ENCODE assay signal across 8 mouse cellular contexts in the genomic region with DNA sequence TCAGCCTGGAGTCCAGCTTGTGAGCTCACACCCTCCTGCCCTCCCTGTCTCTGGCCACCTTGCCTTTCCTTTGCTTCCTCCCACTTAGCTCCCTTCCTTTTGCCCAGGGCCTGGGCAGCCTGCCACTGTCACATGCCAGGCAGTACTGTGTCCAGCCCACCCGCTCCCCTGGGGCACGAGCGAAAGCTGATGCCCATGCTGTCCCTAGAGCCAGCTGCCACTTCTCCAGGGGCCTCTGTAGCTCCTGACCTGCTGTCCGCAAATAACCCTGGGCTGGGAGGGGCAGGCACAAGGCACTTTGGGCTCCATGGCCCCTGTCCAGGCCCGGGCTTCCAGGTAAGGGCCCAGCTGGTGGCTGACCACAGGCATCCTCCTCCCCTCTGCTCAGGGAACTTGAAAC. TPM values are rescaled to one million over a fixed set of nuclear protein-coding genes. Genes with fewer than 3 reads are reported as not detected.
DNase-seq lines count a peak whose midpoint lies in the region; ATAC-seq and TF ChIP-seq lines count a peak whose summit lies in the region.
"Had no signal": no experiment of that assay in that cellular context is flagged by ENCODE, and none has a peak within 500 bp of the region (broad histone marks: within the 10 kb centered on the region; RNA-seq: fewer than 3 reads in every experiment).

No protein-coding gene starts in this region.

- intact Hi-C loops in heart, postnatal 36 days (cut with DNase I), result loop anchor here (2.0 kb wide), 1 partner anchor 15 kb away; no protein-coding TSS in a partner anchor

- no peak overlapping the region for H3K4me3 ChIP-seq in embryonic facial prominence, embryonic 15.5 days (replicated peaks)
- no peak overlapping the region for H3K4me3 ChIP-seq in limb, embryonic 12.5 days (replicated peaks)
- H3K4me3 ChIP-seq: neural tube, embryonic 12.5 days had no signal

- peak; percentile 58 for ATAC-seq in Patski
- ATAC-seq in embryonic facial prominence, embryonic 15.5 days (ENCODE audit: insufficient number of reproducible peaks, low FRiP score, low TSS enrichment, low read depth), result peak; percentile 56
- ATAC-seq in limb, embryonic 12.5 days (ENCODE audit: insufficient number of reproducible peaks, insufficient read depth, low FRiP score, low TSS enrichment, low read depth), result no peak

- H3K9ac ChIP-seq in embryonic facial prominence, embryonic 15.5 days, result no peak overlapping the region
- H3K9ac ChIP-seq in limb, embryonic 12.5 days (replicated peaks), result no peak overlapping the region; the same call in 1 of the 2 replicates
- H3K9ac ChIP-seq: neural tube, embryonic 12.5 days had no signal

- DNase-seq in MN1 (ENCODE audit: low spot score) (peak; percentile 83), Patski (ENCODE audit: low read depth, low spot score) (no peak)
- peak; percentile 73 to 78 for DNase-seq in heart, postnatal 36 days
- DNase-seq in right cerebral cortex, postnatal 10 days (ENCODE audit: low spot score in 2 of 2), result peak; percentile 79 to 81
- no peak for DNase-seq in spleen, postnatal 14 days (ENCODE audit: low spot score in 2 of 2)

- no peaks in the 10 kb centered on the region for H3K27me3 ChIP-seq in Patski
- no peaks in the 10 kb centered on the region for H3K27me3 ChIP-seq in embryonic facial prominence, embryonic 15.5 days
- no peaks in the 10 kb centered on the region for H3K27me3 ChIP-seq in limb, embryonic 12.5 days
- H3K27me3 ChIP-seq: neural tube, embryonic 12.5 days had no signal

- H3K4me2 ChIP-seq in embryonic facial prominence, embryonic 15.5 days (replicated peaks), result no peak overlapping the region
- H3K4me2 ChIP-seq in limb, embryonic 12.5 days, result no peak overlapping the region
- H3K4me2 ChIP-seq: neural tube, embryonic 12.5 days had no signal

- WGBS in embryonic facial prominence, embryonic 15.5 days, result 76% methylated on average over 5 of the region's 5 CpGs
- WGBS in limb, embryonic 12.5 days, result 69% methylated on average over 5 of the region's 5 CpGs

- H3K36me3 ChIP-seq in embryonic facial prominence, embryonic 15.5 days, result peaks cover 18% of the 10 kb centered on the region
- peaks cover 34% of the 10 kb centered on the region for H3K36me3 ChIP-seq in limb, embryonic 12.5 days

- TF ChIP-seq CTCF in Patski (IDR thresholded peaks at IDR 0.05), result no peak

- H3K9me3 ChIP-seq in embryonic facial prominence, embryonic 15.5 days (replicated peaks), result no peaks in the 10 kb centered on the region
- no peaks in the 10 kb centered on the region for H3K9me3 ChIP-seq in limb, embryonic 12.5 days
- H3K9me3 ChIP-seq: neural tube, embryonic 12.5 days had no signal

- peaks cover 38% of the 10 kb centered on the region for H3K4me1 ChIP-seq in embryonic facial prominence, embryonic 15.5 days
- H3K4me1 ChIP-seq in limb, embryonic 12.5 days (replicated peaks), result peaks cover 35% of the 10 kb centered on the region

- POLR2A ChIA-PET in Patski (lab: Charles Lee), result interaction anchor here (0.5 to 0.8 kb wide), 3 partner anchors 16 to 76 kb away, joined by 3 to 4 read pairs (median 4); partner anchors contain the start of gene Akt2

- in situ Hi-C loops in Patski (cut with MboI; ENCODE audit: low pct_unique_long_range_greater_than_20kb), result no loop called here

- peak overlapping the region; percentile 48 for H3K27ac ChIP-seq in embryonic facial prominence, embryonic 15.5 days (replicated peaks)
- peak overlapping the region; percentile 77 for H3K27ac ChIP-seq in limb, embryonic 12.5 days
- H3K27ac ChIP-seq: neural tube, embryonic 12.5 days had no signal

- CTCF ChIA-PET in Patski (lab: Charles Lee), result interaction anchor here (1.0 to 1.6 kb wide), 3 partner anchors 10 to 26 kb away, joined by 3 to 4 read pairs (median 3); no protein-coding TSS in a partner anchor

RNA-seq across cellular contexts. Expression of gene Akt2, which starts 16.2 kb away (rescaled TPM):
- polyA plus RNA-seq in Patski (2021), result 71.9 TPM
- polyA plus RNA-seq in embryonic facial prominence, embryonic 15.5 days (2015; fragmentation: Nextera tagmentation; extraction: Ambion mirVana), result 114 and 117 TPM in 2 replicates
- 100 to 1,000 TPM; 172 to 194 TPM for total RNA-seq in heart, postnatal 36 days (2021)
- 98.8 and 104 TPM in 2 replicates for polyA plus RNA-seq in limb, embryonic 12.5 days (2016; fragmentation: Nextera tagmentation; extraction: Ambion mirVana)

RNA-seq across cellular contexts. Expression of gene Ttc9b, which starts 46.1 kb away (rescaled TPM):
- 0.12 TPM for polyA plus RNA-seq in Patski (2021)
- polyA plus RNA-seq in embryonic facial prominence, embryonic 15.5 days (2015; fragmentation: Nextera tagmentation; extraction: Ambion mirVana), result 0.60 and 1.3 TPM in 2 replicates
- not detected for total RNA-seq in heart, postnatal 36 days (2021)
- 0.20 TPM in 1 of 2 replicates, not detected in the other for polyA plus RNA-seq in limb, embryonic 12.5 days (2016; fragmentation: Nextera tagmentation; extraction: Ambion mirVana)

RNA-seq across cellular contexts. Expression of gene 2310022A10Rik, which starts 54.5 kb away (rescaled TPM):
- 13.6 TPM for polyA plus RNA-seq in Patski (2021)
- polyA plus RNA-seq in embryonic facial prominence, embryonic 15.5 days (2015; fragmentation: Nextera tagmentation; extraction: Ambion mirVana), result 36.4 and 38.0 TPM in 2 replicates
- total RNA-seq in heart, postnatal 36 days (2021), result 10 to 100 TPM; 67.6 to 69.0 TPM
- polyA plus RNA-seq in limb, embryonic 12.5 days (2016; fragmentation: Nextera tagmentation; extraction: Ambion mirVana), result 34.7 and 36.0 TPM in 2 replicates

RNA-seq across cellular contexts. Expression of gene Pld3, which starts 54.6 kb away (rescaled TPM):
- polyA plus RNA-seq in Patski (2021), result 148 TPM
- 121 and 122 TPM in 2 replicates for polyA plus RNA-seq in embryonic facial prominence, embryonic 15.5 days (2015; fragmentation: Nextera tagmentation; extraction: Ambion mirVana)
- 10 to 100 TPM; 26.0 to 29.0 TPM for total RNA-seq in heart, postnatal 36 days (2021)
- 59.7 and 68.5 TPM in 2 replicates for polyA plus RNA-seq in limb, embryonic 12.5 days (2016; fragmentation: Nextera tagmentation; extraction: Ambion mirVana)

Comparison
In these comparisons a context has a peak if more than half of its experiments do, and no peak if none do; other contexts are left out.
1. DNase-seq: peak in MN1 (single experiment), heart, postnatal 36 days (2 of 2) and right cerebral cortex, postnatal 10 days (2 of 2); none in Patski (single experiment) and spleen, postnatal 14 days (0 of 2).